In genomic region chr1:90692851-90693250, GRCm38 (mm10) we compare ENCODE assay signal across 22 mouse cellular contexts.
"Had no signal": no experiment of that assay in that cellular context is flagged by ENCODE, and none has a peak within 500 bp of the region (broad histone marks: within the 10 kb centered on the region; RNA-seq: fewer than 3 reads in every experiment).

No protein-coding gene starts in this region.

- ATAC-seq: hindbrain, embryonic 16.5 days; inflammation-experienced regulatory T-cells, adult 6 months; intestine, postnatal 0 days; liver, embryonic 12.5 days had no signal

- DNase-seq: gastrocnemius, postnatal 14 days; heart, adult 18-20 months; heart, postnatal 10 days; heart, postnatal 4 days; kidney, adult 18-20 months; kidney, adult 8-10 months; kidney, postnatal 10 days; kidney, postnatal 25 days; kidney, postnatal 4 days; left cerebral cortex, postnatal 4 days had no signal

- H3K27me3 ChIP-seq: heart, embryonic 12.5 days; hindbrain, embryonic 12.5 days; limb, embryonic 13.5 days; limb, embryonic 15.5 days; liver, embryonic 12.5 days had no signal

- H3K4me3 ChIP-seq: heart, embryonic 10.5 days; heart, embryonic 12.5 days; hindbrain, embryonic 10.5 days; hindbrain, embryonic 12.5 days; layer of hippocampus, adult 2 months; limb, embryonic 13.5 days; limb, embryonic 15.5 days; liver, embryonic 12.5 days had no signal

- H3K27ac ChIP-seq: heart, embryonic 10.5 days; hindbrain, embryonic 10.5 days; hindbrain, embryonic 12.5 days; hindbrain, embryonic 14.5 days; layer of hippocampus, adult 2 months; limb, embryonic 13.5 days; limb, embryonic 15.5 days; liver, embryonic 12.5 days had no signal
